Mouse (Mus musculus): ENCODE measurements around the gene Gnai2. TPM values are rescaled to one million over a fixed set of nuclear protein-coding genes. Genes with fewer than 3 reads are reported as not detected.

The Gnai2 gene
- polyA plus RNA-seq, 1 experiment, result 273 TPM

DNA sequence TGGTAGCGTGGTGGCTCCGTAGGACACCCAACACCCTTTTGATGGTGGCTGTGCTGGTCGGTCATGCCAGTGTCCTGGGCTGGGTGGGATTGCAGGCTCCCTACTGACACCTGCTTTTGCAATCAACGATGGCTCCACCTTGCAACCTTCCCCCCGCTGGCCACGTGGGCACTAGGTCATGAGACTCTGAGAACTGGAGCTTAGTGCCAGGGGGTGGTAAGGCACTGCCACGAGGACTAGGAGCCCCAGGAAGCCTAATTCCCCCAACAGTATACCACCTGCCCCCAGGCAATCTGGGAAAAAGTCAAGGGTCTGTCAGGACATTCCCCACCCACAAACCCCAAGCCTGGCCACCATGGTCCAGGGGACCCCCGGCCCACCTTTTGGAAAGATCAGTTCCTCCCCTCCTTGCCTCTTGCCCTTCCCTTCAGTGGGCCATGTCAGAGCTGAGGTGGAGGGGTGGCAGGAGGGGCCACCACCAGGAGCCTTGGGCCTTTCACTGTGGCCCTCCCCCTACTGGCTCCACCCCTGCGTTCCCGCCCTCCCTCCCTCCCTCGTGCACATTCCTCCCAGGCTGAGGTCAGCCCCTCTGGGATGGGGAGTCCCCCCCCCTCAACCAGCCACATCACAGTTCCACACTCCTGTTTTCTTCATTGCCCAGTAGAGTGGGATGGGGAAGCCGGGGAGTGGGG, 26.3 kb downstream of the Gnai2 start, which contains the start of gene Sema3b:
Sema3b (minus strand) TSS at position 489 of the 692 bp plus-strand sequence.
- H3K27ac ChIP-seq (ENCODE audit: control insufficient read depth, insufficient read depth, low read depth, low read length, poor library complexity), result no peak within 1 kb of the TSS
- peaks cover 4% of the 10 kb centered on the region for H3K4me1 ChIP-seq (ENCODE audit: control insufficient read depth, insufficient read depth, low read length)
- TF ChIP-seq CTCF (IDR thresholded peaks at IDR 0.05; ENCODE audit: control insufficient read depth, insufficient read depth, low read length) (no peak), POLR2A (IDR thresholded peaks at IDR 0.05; ENCODE audit: borderline replicate concordance, control insufficient read depth, low read depth, low read length) (no peak)
- 61% methylated on average over 12 of the region's 12 CpGs for WGBS
- H3K4me3 ChIP-seq (replicated peaks; ENCODE audit: control insufficient read depth, low read depth, low read length), result no peak within 1 kb of the TSS

- no peak overlapping the region for H3K27ac ChIP-seq (ENCODE audit: control insufficient read depth, insufficient read depth, low read depth, low read length, poor library complexity)
- peaks cover 4% of the 10 kb centered on the region for H3K4me1 ChIP-seq (ENCODE audit: control insufficient read depth, insufficient read depth, low read length)
- no peak overlapping the region for H3K4me3 ChIP-seq (replicated peaks; ENCODE audit: control insufficient read depth, low read depth, low read length)
- TF ChIP-seq CTCF (IDR thresholded peaks at IDR 0.05; ENCODE audit: control insufficient read depth, insufficient read depth, low read length) (no peak), POLR2A (IDR thresholded peaks at IDR 0.05; ENCODE audit: borderline replicate concordance, control insufficient read depth, low read depth, low read length) (no peak)
- WGBS, result 65% methylated on average over 9 of the region's 9 CpGs
Observed at GRCm38 (mm10) chr9:107607653-107608245, 27.4 kb downstream of the Gnai2 start.

GRCm38 (mm10) chr9:107607036-107607435, 28.1 kb downstream of the Gnai2 start:
- TF ChIP-seq POLR2A (IDR thresholded peaks at IDR 0.05; ENCODE audit: borderline replicate concordance, control insufficient read depth, low read depth, low read length) (no peak), CTCF (IDR thresholded peaks at IDR 0.05; ENCODE audit: control insufficient read depth, insufficient read depth, low read length) (no peak)
- 91% methylated on average over 2 of the region's 2 CpGs for WGBS

GRCm38 (mm10) chr9:107606591-107606990, 28.6 kb downstream of the Gnai2 start:
- WGBS, result 80% methylated on average over 9 of the region's 9 CpGs
- no peak overlapping the region for H3K27ac ChIP-seq (ENCODE audit: control insufficient read depth, insufficient read depth, low read depth, low read length, poor library complexity)
- H3K4me3 ChIP-seq (replicated peaks; ENCODE audit: control insufficient read depth, low read depth, low read length), result no peak overlapping the region
- peaks cover 4% of the 10 kb centered on the region for H3K4me1 ChIP-seq (ENCODE audit: control insufficient read depth, insufficient read depth, low read length)
- no peak for TF ChIP-seq POLR2A (IDR thresholded peaks at IDR 0.05; ENCODE audit: borderline replicate concordance, control insufficient read depth, low read depth, low read length)
- TF ChIP-seq CTCF (IDR thresholded peaks at IDR 0.05; ENCODE audit: control insufficient read depth, insufficient read depth, low read length), result no peak

More at GRCm38 (mm10) chr9:107607036-107607435, 28.1 kb downstream of the Gnai2 start:
- Histone ChIP-seq H3K4me1 (ENCODE audit: control insufficient read depth, insufficient read depth, low read length) (peaks cover 4% of the 10 kb centered on the region), H3K27ac (ENCODE audit: control insufficient read depth, insufficient read depth, low read depth, low read length, poor library complexity) (no peak overlapping the region), H3K4me3 (replicated peaks; ENCODE audit: control insufficient read depth, low read depth, low read length) (no peak overlapping the region)

GRCm38 (mm10) chr9:107605041-107605661, 30.0 kb downstream of the Gnai2 start:
- H3K4me1 ChIP-seq (ENCODE audit: control insufficient read depth, insufficient read depth, low read length), result peaks cover 2% of the 10 kb centered on the region; the same call in 1 of the 2 replicates
- H3K27ac ChIP-seq (ENCODE audit: control insufficient read depth, insufficient read depth, low read depth, low read length, poor library complexity), result no peak overlapping the region
- no peak overlapping the region for H3K4me3 ChIP-seq (replicated peaks; ENCODE audit: control insufficient read depth, low read depth, low read length)
- 70% methylated on average over 23 of the region's 23 CpGs for WGBS
- TF ChIP-seq CTCF (IDR thresholded peaks at IDR 0.05; ENCODE audit: control insufficient read depth, insufficient read depth, low read length) (no peak), POLR2A (IDR thresholded peaks at IDR 0.05; ENCODE audit: borderline replicate concordance, control insufficient read depth, low read depth, low read length) (no peak)

GRCm38 (mm10) chr9:107603251-107603650, 31.9 kb downstream of the Gnai2 start:
- H3K4me1 ChIP-seq (ENCODE audit: control insufficient read depth, insufficient read depth, low read length), result peaks cover 2% of the 10 kb centered on the region; the same call in 1 of the 2 replicates
- 61% methylated on average over 6 of the region's 6 CpGs for WGBS

GRCm38 (mm10) chr9:107602068-107602648, 33.0 kb downstream of the Gnai2 start:
- no peak overlapping the region for H3K4me3 ChIP-seq (replicated peaks; ENCODE audit: control insufficient read depth, low read depth, low read length)
- no peak overlapping the region for H3K27ac ChIP-seq (ENCODE audit: control insufficient read depth, insufficient read depth, low read depth, low read length, poor library complexity)
- WGBS, result 3% methylated on average over 10 of the region's 10 CpGs
- peaks cover 2% of the 10 kb centered on the region; the same call in 1 of the 2 replicates for H3K4me1 ChIP-seq (ENCODE audit: control insufficient read depth, insufficient read depth, low read length)
- TF ChIP-seq POLR2A (IDR thresholded peaks at IDR 0.05; ENCODE audit: borderline replicate concordance, control insufficient read depth, low read depth, low read length) (no peak), CTCF (IDR thresholded peaks at IDR 0.05; ENCODE audit: control insufficient read depth, insufficient read depth, low read length) (peak; percentile 99)

More at GRCm38 (mm10) chr9:107603251-107603650, 31.9 kb downstream of the Gnai2 start:
- TF ChIP-seq POLR2A (IDR thresholded peaks at IDR 0.05; ENCODE audit: borderline replicate concordance, control insufficient read depth, low read depth, low read length), result no peak
- no peak for TF ChIP-seq CTCF (IDR thresholded peaks at IDR 0.05; ENCODE audit: control insufficient read depth, insufficient read depth, low read length)
- Histone ChIP-seq H3K27ac (ENCODE audit: control insufficient read depth, insufficient read depth, low read depth, low read length, poor library complexity) (no peak overlapping the region), H3K4me3 (replicated peaks; ENCODE audit: control insufficient read depth, low read depth, low read length) (no peak overlapping the region)

- 77% methylated on average over 11 of the region's 11 CpGs for WGBS
- H3K4me3 ChIP-seq (replicated peaks; ENCODE audit: control insufficient read depth, low read depth, low read length), result no peak overlapping the region
- TF ChIP-seq CTCF (IDR thresholded peaks at IDR 0.05; ENCODE audit: control insufficient read depth, insufficient read depth, low read length) (no peak), POLR2A (IDR thresholded peaks at IDR 0.05; ENCODE audit: borderline replicate concordance, control insufficient read depth, low read depth, low read length) (no peak)
- peaks cover 2% of the 10 kb centered on the region; the same call in 1 of the 2 replicates for H3K4me1 ChIP-seq (ENCODE audit: control insufficient read depth, insufficient read depth, low read length)
- H3K27ac ChIP-seq (ENCODE audit: control insufficient read depth, insufficient read depth, low read depth, low read length, poor library complexity), result no peak overlapping the region
Observed at GRCm38 (mm10) chr9:107601275-107601674, 33.9 kb downstream of the Gnai2 start.

All from bone marrow, adult 2 months (tissue).